Mouse (Mus musculus): ENCODE measurements around the gene Cpne8. TPM values are rescaled to one million over a fixed set of nuclear protein-coding genes. Genes with fewer than 3 reads are reported as not detected.
A peak's percentile ranks its signal among the peaks of the same experiment; 100 is the strongest.

Gene Cpne8
- polyA plus RNA-seq (2012): 0.24 TPM in 1 of 2 replicates, not detected in the other

DNA sequence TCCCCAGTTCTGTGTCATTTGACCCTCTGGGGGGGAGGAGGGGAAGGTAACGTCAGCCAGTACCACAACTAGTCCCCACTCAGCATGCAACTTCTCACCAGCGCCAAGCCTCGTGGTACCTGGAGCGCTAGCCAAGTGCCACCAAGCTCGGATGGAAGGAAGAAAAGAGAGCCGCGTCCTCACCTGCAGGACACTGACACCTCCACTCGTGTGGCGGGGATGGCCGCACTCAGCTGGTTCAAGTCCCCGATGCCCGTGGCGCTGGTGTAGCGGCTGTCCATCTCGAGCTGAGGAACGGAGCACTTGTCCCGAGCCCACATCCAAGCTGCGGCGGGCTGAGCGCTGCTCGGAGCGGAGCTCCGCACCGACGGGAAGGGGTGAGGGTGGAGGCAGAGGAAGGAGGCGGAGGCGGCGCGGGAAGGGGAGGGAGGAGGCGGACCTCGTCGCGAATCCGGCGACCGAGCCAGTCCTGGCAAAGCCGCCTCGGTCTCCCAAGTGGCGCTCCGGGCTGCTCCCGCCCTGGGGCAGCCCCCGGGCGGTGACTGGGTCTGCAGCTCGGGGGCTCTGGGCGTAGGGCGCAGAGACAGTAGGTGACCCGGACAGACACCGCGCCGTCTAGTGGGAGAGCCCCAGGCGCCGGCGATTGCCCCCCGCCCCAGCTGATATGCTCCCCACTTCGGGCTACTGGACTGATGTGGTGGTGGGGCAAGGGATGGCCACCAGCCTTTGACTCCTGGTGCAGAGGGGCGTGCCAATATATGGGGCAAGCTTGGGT lies at the start of gene Cpne8:
Gene Cpne8 (minus strand): TSS at position 448 of the 775 bp plus-strand sequence.
- no peak for TF ChIP-seq GATA1 (IDR thresholded peaks at IDR 0.05; ENCODE audit: low read length)
- no peak for TF ChIP-seq TAL1 (IDR thresholded peaks at IDR 0.05; ENCODE audit: low read length)

DNA sequence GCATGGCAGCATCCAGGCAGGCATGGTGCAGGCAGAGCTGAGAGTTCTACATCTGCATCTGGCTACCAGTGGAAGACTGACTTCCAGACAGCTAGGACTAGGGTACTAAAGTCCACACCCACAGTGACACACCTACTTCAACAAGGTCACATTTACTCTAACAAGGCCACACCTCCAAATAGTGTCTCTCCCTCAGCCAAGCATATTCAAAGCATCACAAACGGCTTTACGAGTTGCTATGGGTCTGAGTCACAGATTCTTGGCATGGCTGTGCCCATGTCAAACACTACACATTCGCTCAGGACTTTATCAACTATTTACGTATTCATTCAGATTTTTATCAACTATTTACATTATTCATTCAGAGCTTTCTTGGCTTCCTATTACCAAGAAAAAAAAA lies 38.5 kb upstream of the Cpne8 start:
- Histone ChIP-seq H3K27me3 (ENCODE audit: control insufficient read depth) (no peaks in the 10 kb centered on the region), H3K9me3 (ENCODE audit: control insufficient read depth, low read length) (peaks cover 3% of the 10 kb centered on the region), H3K4me3 (replicated peaks) (no peak overlapping the region), H3K4me1 (ENCODE audit: control insufficient read depth) (no peaks in the 10 kb centered on the region), H3K36me3 (ENCODE audit: control insufficient read depth) (no peaks in the 10 kb centered on the region)
- no peak for TF ChIP-seq TAL1 (IDR thresholded peaks at IDR 0.05; ENCODE audit: low read length)
- TF ChIP-seq GATA1 (IDR thresholded peaks at IDR 0.05; ENCODE audit: low read length): no peak

More for the DNA sequence above, at the start of gene Cpne8:
- Histone ChIP-seq H3K27me3 (ENCODE audit: control insufficient read depth) (peaks cover 26% of the 10 kb centered on the region), H3K4me1 (ENCODE audit: control insufficient read depth) (peaks cover 2% of the 10 kb centered on the region; the same call in 1 of the 2 replicates), H3K4me3 (replicated peaks) (peak within 1 kb of the TSS; percentile 44), H3K36me3 (ENCODE audit: control insufficient read depth) (no peaks in the 10 kb centered on the region), H3K9me3 (ENCODE audit: control insufficient read depth, low read length) (no peaks in the 10 kb centered on the region)

GRCm38 (mm10) chr15:90709296-90709695 lies 30.1 kb upstream of the Cpne8 start:
- TF ChIP-seq TAL1 (IDR thresholded peaks at IDR 0.05; ENCODE audit: low read length) (no peak), GATA1 (IDR thresholded peaks at IDR 0.05; ENCODE audit: low read length) (no peak)
- Histone ChIP-seq H3K36me3 (ENCODE audit: control insufficient read depth) (no peaks in the 10 kb centered on the region), H3K9me3 (ENCODE audit: control insufficient read depth, low read length) (peaks cover 5% of the 10 kb centered on the region), H3K4me3 (replicated peaks) (no peak overlapping the region), H3K27me3 (ENCODE audit: control insufficient read depth) (no peaks in the 10 kb centered on the region), H3K4me1 (ENCODE audit: control insufficient read depth) (no peaks in the 10 kb centered on the region)

DNA sequence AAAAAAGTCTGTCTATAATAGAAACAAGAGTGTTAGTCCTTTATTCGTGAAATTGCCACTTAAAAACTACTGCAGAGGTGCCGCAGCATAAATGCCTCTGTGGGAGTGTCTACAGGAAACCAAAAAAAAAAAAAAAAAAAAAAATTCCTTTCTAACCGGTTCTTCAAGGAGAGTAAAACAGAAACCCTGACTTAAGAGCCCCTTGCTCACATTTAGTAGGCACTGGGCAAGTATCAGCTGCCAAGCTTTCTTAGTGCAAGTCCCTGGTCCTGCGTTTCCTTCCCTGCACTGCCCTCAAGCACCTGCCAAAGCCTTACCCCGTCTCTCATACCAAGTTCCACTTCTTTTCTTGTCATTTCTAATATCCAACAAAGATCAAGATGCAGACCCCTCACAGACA lies 25.1 kb upstream of the Cpne8 start:
- no peak for TF ChIP-seq GATA1 (IDR thresholded peaks at IDR 0.05; ENCODE audit: low read length)
- no peak for TF ChIP-seq TAL1 (IDR thresholded peaks at IDR 0.05; ENCODE audit: low read length)
- Histone ChIP-seq H3K27me3 (ENCODE audit: control insufficient read depth) (no peaks in the 10 kb centered on the region), H3K4me3 (replicated peaks) (no peak overlapping the region), H3K4me1 (ENCODE audit: control insufficient read depth) (no peaks in the 10 kb centered on the region), H3K36me3 (ENCODE audit: control insufficient read depth) (no peaks in the 10 kb centered on the region), H3K9me3 (ENCODE audit: control insufficient read depth, low read length) (peaks cover 14% of the 10 kb centered on the region)

DNA sequence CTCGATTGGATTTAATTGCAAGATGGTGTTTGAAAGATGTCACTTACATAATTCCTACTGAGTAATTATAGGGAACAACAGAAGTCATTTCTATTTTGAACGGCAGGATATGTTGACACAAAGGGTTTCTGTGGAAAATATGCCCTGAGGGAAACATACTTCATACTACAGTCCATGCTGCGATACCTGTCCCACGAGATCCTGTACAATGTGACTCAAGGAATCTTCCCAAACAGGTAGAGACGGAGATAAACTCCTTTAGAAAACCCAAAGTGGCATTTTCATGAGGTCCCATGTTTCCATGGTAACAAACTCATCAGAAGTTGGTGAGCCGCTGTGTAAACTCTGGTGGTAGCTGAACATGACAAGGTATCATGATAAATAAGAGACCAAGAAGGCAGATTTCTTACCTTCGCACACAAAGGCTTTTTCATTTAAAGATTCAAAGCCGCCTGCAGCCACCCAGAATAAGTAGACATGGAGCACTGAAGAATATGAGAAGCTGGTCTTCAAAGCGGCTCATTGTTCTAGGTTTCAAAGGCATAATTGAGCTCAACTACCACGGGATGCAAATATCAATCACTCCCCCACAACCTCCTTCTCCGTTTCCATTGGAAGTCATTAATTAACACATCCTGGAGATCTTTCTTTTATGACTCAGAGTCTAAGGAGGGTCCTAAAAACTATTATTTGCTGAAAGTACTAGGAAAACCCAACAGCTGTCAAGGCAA lies 24.4 kb upstream of the Cpne8 start:
- Histone ChIP-seq H3K9me3 (ENCODE audit: control insufficient read depth, low read length) (peaks cover 13% of the 10 kb centered on the region), H3K36me3 (ENCODE audit: control insufficient read depth) (no peaks in the 10 kb centered on the region), H3K4me1 (ENCODE audit: control insufficient read depth) (no peaks in the 10 kb centered on the region), H3K4me3 (replicated peaks) (no peak overlapping the region), H3K27me3 (ENCODE audit: control insufficient read depth) (no peaks in the 10 kb centered on the region)
- TF ChIP-seq GATA1 (IDR thresholded peaks at IDR 0.05; ENCODE audit: low read length): no peak
- TF ChIP-seq TAL1 (IDR thresholded peaks at IDR 0.05; ENCODE audit: low read length): no peak

GRCm38 (mm10) chr15:90686770-90687169 lies 7.5 kb upstream of the Cpne8 start:
- Histone ChIP-seq H3K4me3 (replicated peaks) (no peak overlapping the region), H3K9me3 (ENCODE audit: control insufficient read depth, low read length) (peaks cover 18% of the 10 kb centered on the region), H3K27me3 (ENCODE audit: control insufficient read depth) (no peaks in the 10 kb centered on the region), H3K4me1 (ENCODE audit: control insufficient read depth) (no peaks in the 10 kb centered on the region), H3K36me3 (ENCODE audit: control insufficient read depth) (no peaks in the 10 kb centered on the region)
- TF ChIP-seq GATA1 (IDR thresholded peaks at IDR 0.05; ENCODE audit: low read length): no peak
- no peak for TF ChIP-seq TAL1 (IDR thresholded peaks at IDR 0.05; ENCODE audit: low read length)

GRCm38 (mm10) chr15:90679760-90680579 lies 738 bp upstream of the Cpne8 start:
- Histone ChIP-seq H3K4me3 (replicated peaks) (peak overlapping the region; percentile 44), H3K27me3 (ENCODE audit: control insufficient read depth) (peaks cover 26% of the 10 kb centered on the region), H3K36me3 (ENCODE audit: control insufficient read depth) (no peaks in the 10 kb centered on the region), H3K9me3 (ENCODE audit: control insufficient read depth, low read length) (no peaks in the 10 kb centered on the region), H3K4me1 (ENCODE audit: control insufficient read depth) (peaks cover 2% of the 10 kb centered on the region; the same call in 1 of the 2 replicates)
- TF ChIP-seq GATA1 (IDR thresholded peaks at IDR 0.05; ENCODE audit: low read length) (no peak), TAL1 (IDR thresholded peaks at IDR 0.05; ENCODE audit: low read length) (no peak)

DNA sequence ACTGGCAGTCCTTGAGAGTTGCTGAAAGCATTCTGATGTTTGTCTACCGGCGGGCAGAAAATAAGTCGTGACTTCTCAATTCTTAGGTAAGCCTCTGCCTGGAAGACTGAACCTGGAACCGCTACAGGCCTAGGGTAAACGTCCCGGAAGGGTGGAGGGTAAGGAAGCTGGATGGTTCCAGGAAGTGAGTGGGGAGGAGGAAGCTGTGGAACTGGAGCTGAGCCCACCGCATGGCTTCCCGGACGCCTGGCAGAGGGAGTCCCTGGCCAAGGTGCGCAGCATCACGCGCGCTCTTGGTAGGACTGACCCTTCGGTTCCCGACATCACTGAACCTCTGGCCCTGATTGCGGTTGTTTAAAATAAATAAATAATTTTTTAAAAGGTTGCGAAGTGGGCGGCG lies 744 bp downstream of the Cpne8 start:
- Histone ChIP-seq H3K4me1 (ENCODE audit: control insufficient read depth) (peaks cover 2% of the 10 kb centered on the region; the same call in 1 of the 2 replicates), H3K36me3 (ENCODE audit: control insufficient read depth) (no peaks in the 10 kb centered on the region), H3K9me3 (ENCODE audit: control insufficient read depth, low read length) (no peaks in the 10 kb centered on the region), H3K4me3 (replicated peaks) (no peak overlapping the region), H3K27me3 (ENCODE audit: control insufficient read depth) (peaks cover 26% of the 10 kb centered on the region)
- TF ChIP-seq GATA1 (IDR thresholded peaks at IDR 0.05; ENCODE audit: low read length): no peak
- TF ChIP-seq TAL1 (IDR thresholded peaks at IDR 0.05; ENCODE audit: low read length): no peak

Data from erythroblast, embryonic 14.5 days (primary cell).